Mouse (Mus musculus): ENCODE data around the gene Rom1. TPM values are rescaled to one million over a fixed set of nuclear protein-coding genes. Genes with fewer than 3 reads are reported as not detected.

The Rom1 gene
- polyA plus RNA-seq, 1 experiment: 6.0 TPM

DNA sequence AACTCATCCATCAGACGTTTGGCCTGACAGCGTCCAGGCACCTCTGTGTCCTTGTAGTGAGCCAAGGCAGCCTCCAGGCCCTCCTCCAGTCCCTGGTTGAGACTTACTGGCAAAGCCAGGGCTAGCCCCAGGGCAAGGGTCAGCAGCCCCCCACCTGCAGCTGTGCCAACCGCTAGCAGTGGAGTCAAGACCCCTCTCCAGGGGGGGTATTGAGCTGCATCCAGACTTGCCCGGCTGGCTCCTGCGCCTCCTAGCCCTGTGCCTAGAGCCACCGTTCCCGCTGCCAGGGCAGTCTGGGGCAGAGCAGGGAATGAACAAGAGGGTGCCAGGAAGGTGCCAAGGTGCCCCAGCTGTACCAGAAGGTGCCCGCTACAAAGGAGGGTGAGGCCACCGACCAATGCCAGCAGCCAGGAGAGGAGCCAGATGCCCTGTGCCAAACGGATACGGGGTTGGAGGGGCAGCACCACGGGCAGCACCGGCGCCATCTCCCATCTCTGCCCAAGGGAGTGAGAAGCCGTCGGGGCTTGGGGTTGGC lies 400 bp downstream of the Rom1 start:
- Histone ChIP-seq H3K36me3 (ENCODE audit: control insufficient read depth, insufficient read depth) (peaks cover 10% of the 10 kb centered on the region), H3K4me2 (ENCODE audit: low read depth) (peak overlapping the region; percentile 96), H3ac (ENCODE audit: control insufficient read depth, insufficient read length) (peak overlapping the region; percentile 76), H3K4me3 (peak overlapping the region; percentile 51), H3K27me3 (ENCODE audit: control insufficient read depth, insufficient read depth, insufficient read length) (no peaks in the 10 kb centered on the region), H3K79me2 (ENCODE audit: control insufficient read depth, insufficient read depth) (peaks cover 7% of the 10 kb centered on the region)
- peak; percentile 10 for TF ChIP-seq REST (IDR thresholded peaks at IDR 0.05; ENCODE audit: insufficient read depth, insufficient read length)
- no peak for TF ChIP-seq TCF3 (IDR thresholded peaks at IDR 0.05; ENCODE audit: insufficient read length, low read depth)
- peak; percentile 52 for TF ChIP-seq POLR2AphosphoS2 (IDR thresholded peaks at IDR 0.05; ENCODE audit: insufficient read length, low read depth)
- no peak for TF ChIP-seq CEBPB (IDR thresholded peaks at IDR 0.05; ENCODE audit: insufficient read depth, poor library complexity, severe bottlenecking)

DNA sequence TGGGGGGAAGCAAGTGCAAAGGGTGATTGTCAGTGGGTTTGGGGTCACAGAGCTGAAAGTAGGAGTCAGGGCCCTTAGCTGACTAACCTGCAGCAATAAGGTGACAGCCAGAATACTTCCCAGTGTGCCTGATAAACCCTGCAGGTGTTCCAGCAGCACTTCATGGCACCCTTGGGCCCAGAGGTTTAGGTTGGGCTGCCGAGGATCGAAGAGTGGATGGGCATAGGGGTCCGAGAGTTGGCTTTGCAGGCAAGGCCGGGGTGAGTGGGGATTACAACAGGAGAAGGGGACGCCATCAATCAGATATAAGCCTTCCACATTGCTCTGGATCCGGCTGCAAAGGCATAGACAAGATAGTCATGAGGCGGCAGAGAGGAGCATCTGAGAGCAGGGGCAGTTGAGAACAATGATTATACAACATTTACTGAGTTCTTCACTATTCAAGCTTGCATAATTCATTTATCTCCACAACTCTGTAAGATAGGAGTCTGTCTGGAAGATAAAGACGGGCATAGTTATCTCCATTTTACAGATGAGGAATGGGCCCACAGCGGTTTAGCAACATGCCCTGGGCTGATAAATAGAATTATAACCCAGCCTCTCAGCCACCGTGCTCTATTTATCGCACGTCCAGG lies 1.1 kb downstream of the Rom1 start:
- Histone ChIP-seq H3ac (ENCODE audit: control insufficient read depth, insufficient read length) (no peak overlapping the region), H3K4me3 (no peak overlapping the region), H3K79me2 (ENCODE audit: control insufficient read depth, insufficient read depth) (peaks cover 14% of the 10 kb centered on the region), H3K27me3 (ENCODE audit: control insufficient read depth, insufficient read depth, insufficient read length) (no peaks in the 10 kb centered on the region), H3K36me3 (ENCODE audit: control insufficient read depth, insufficient read depth) (peaks cover 13% of the 10 kb centered on the region), H3K4me2 (ENCODE audit: low read depth) (no peak overlapping the region)
- TF ChIP-seq MYOD1 (IDR thresholded peaks at IDR 0.05; ENCODE audit: control insufficient read depth in 1 of 3, insufficient read length in 2 of 3, low read depth in 2 of 3): no peak
- no peak for TF ChIP-seq TCF12 (IDR thresholded peaks at IDR 0.05; ENCODE audit: insufficient read depth, poor library complexity, severe bottlenecking)
- no peak for TF ChIP-seq SRF (IDR thresholded peaks at IDR 0.05; ENCODE audit: control insufficient read depth, insufficient read length, low read depth)
- TF ChIP-seq REST (IDR thresholded peaks at IDR 0.05; ENCODE audit: insufficient read depth, insufficient read length): no peak
- no peak for TF ChIP-seq E2F4 (IDR thresholded peaks at IDR 0.05; ENCODE audit: insufficient read depth)
- no peak for TF ChIP-seq POLR2A (IDR thresholded peaks at IDR 0.05; ENCODE audit: insufficient read length, low read depth)
- no peak for TF ChIP-seq USF1 (IDR thresholded peaks at IDR 0.05; ENCODE audit: low read depth)
- TF ChIP-seq MYOG (IDR thresholded peaks at IDR 0.05; ENCODE audit: control insufficient read depth in 1 of 3, insufficient read depth in 1 of 3, insufficient read length in 2 of 3, low read depth in 2 of 3): no peak
- no peak for TF ChIP-seq CEBPB (IDR thresholded peaks at IDR 0.05; ENCODE audit: insufficient read depth, poor library complexity, severe bottlenecking)
- TF ChIP-seq TCF3 (IDR thresholded peaks at IDR 0.05; ENCODE audit: insufficient read length, low read depth): no peak
- TF ChIP-seq MAX (IDR thresholded peaks at IDR 0.05; ENCODE audit: low read depth): no peak
- no peak for TF ChIP-seq POLR2AphosphoS2 (IDR thresholded peaks at IDR 0.05; ENCODE audit: insufficient read length, low read depth)

DNA sequence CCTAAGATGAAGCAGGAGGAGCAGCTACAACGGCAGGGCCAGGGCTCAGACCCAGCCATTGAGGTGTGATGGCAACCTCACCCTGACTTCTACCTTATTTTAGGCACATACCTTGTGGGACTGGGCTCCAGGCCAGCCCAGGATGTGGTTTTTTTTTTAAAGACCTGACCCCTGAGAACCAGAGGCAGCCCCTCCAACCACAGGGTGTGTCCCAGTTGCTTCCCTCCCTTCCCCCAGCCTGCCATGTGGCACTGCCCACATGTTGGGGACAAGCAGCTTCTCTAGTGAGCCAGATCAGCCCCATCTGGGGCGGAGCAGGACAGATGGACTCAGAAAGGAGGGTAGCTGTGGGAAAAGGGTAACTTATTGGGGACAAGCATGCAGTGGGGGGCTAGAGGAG lies 2.4 kb downstream of the Rom1 start:
- Histone ChIP-seq H3K27me3 (ENCODE audit: control insufficient read depth, insufficient read depth, insufficient read length) (no peaks in the 10 kb centered on the region), H3K4me2 (ENCODE audit: low read depth) (peak overlapping the region; percentile 27), H3K4me3 (no peak overlapping the region), H3ac (ENCODE audit: control insufficient read depth, insufficient read length) (no peak overlapping the region), H3K36me3 (ENCODE audit: control insufficient read depth, insufficient read depth) (peaks cover 14% of the 10 kb centered on the region), H3K79me2 (ENCODE audit: control insufficient read depth, insufficient read depth) (peaks cover 26% of the 10 kb centered on the region)
- TF ChIP-seq POLR2A (IDR thresholded peaks at IDR 0.05; ENCODE audit: insufficient read length, low read depth) (no peak), MYOG (IDR thresholded peaks at IDR 0.05; ENCODE audit: control insufficient read depth in 1 of 3, insufficient read depth in 1 of 3, insufficient read length in 2 of 3, low read depth in 2 of 3) (peak in 2 of 3 experiments; percentile 3 to 85), MYOD1 (IDR thresholded peaks at IDR 0.05; ENCODE audit: control insufficient read depth in 1 of 3, insufficient read length in 2 of 3, low read depth in 2 of 3) (peak in 1 of 3 experiments; percentile 70)

GRCm38 (mm10) chr19:8921741-8922140 lies 7.4 kb downstream of the Rom1 start:
- Histone ChIP-seq H3K36me3 (ENCODE audit: control insufficient read depth, insufficient read depth) (peaks cover 14% of the 10 kb centered on the region), H3K4me3 (peak overlapping the region; percentile 81), H3K4me2 (ENCODE audit: low read depth) (peak overlapping the region; percentile 97), H3K27me3 (ENCODE audit: control insufficient read depth, insufficient read depth, insufficient read length) (no peaks in the 10 kb centered on the region), H3ac (ENCODE audit: control insufficient read depth, insufficient read length) (no peak overlapping the region), H3K79me2 (ENCODE audit: control insufficient read depth, insufficient read depth) (peaks cover 35% of the 10 kb centered on the region)
- TF ChIP-seq MYOD1 (IDR thresholded peaks at IDR 0.05; ENCODE audit: control insufficient read depth in 1 of 3, insufficient read length in 2 of 3, low read depth in 2 of 3) (no peak), POLR2A (IDR thresholded peaks at IDR 0.05; ENCODE audit: insufficient read length, low read depth) (no peak), TCF3 (IDR thresholded peaks at IDR 0.05; ENCODE audit: insufficient read length, low read depth) (no peak), TCF12 (IDR thresholded peaks at IDR 0.05; ENCODE audit: insufficient read depth, poor library complexity, severe bottlenecking) (no peak), E2F4 (IDR thresholded peaks at IDR 0.05; ENCODE audit: insufficient read depth) (no peak), REST (IDR thresholded peaks at IDR 0.05; ENCODE audit: insufficient read depth, insufficient read length) (no peak), USF1 (IDR thresholded peaks at IDR 0.05; ENCODE audit: low read depth) (no peak), MAX (IDR thresholded peaks at IDR 0.05; ENCODE audit: low read depth) (no peak), SRF (IDR thresholded peaks at IDR 0.05; ENCODE audit: control insufficient read depth, insufficient read length, low read depth) (no peak), POLR2AphosphoS2 (IDR thresholded peaks at IDR 0.05; ENCODE audit: insufficient read length, low read depth) (no peak)

DNA sequence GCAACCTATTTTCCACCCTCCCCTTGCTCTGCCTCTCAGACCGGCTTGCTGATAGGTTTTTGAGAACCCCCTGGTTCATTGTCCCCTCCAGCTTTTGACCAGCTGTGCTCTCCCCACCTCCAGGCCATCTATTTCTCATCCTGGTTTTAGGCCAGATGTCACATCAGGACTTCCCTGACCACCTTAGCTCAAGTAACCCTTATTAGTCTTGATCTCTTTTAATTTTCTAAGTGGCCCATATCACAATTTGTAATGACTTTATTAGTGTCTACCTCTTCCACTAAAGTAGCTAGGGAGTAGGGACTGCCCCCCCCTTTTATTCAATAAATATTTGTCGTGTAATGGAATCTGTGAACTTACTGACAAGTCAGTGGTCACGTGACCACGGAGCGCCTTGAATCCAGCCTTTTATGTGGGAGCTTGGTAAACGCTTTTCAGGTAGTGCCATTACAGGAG lies 8.3 kb downstream of the Rom1 start:
- Histone ChIP-seq H3K4me3 (peak overlapping the region; percentile 81), H3K4me2 (ENCODE audit: low read depth) (peak overlapping the region; percentile 97), H3K36me3 (ENCODE audit: control insufficient read depth, insufficient read depth) (peaks cover 14% of the 10 kb centered on the region), H3K79me2 (ENCODE audit: control insufficient read depth, insufficient read depth) (peaks cover 35% of the 10 kb centered on the region), H3ac (ENCODE audit: control insufficient read depth, insufficient read length) (peak overlapping the region; percentile 62), H3K27me3 (ENCODE audit: control insufficient read depth, insufficient read depth, insufficient read length) (no peaks in the 10 kb centered on the region)
- TF ChIP-seq POLR2AphosphoS2 (IDR thresholded peaks at IDR 0.05; ENCODE audit: insufficient read length, low read depth): no peak
- TF ChIP-seq SRF (IDR thresholded peaks at IDR 0.05; ENCODE audit: control insufficient read depth, insufficient read length, low read depth): no peak
- TF ChIP-seq USF1 (IDR thresholded peaks at IDR 0.05; ENCODE audit: low read depth): peak; percentile 97
- TF ChIP-seq TCF3 (IDR thresholded peaks at IDR 0.05; ENCODE audit: insufficient read length, low read depth): no peak
- no peak for TF ChIP-seq REST (IDR thresholded peaks at IDR 0.05; ENCODE audit: insufficient read depth, insufficient read length)
- TF ChIP-seq MYOG (IDR thresholded peaks at IDR 0.05; ENCODE audit: control insufficient read depth in 1 of 3, insufficient read depth in 1 of 3, insufficient read length in 2 of 3, low read depth in 2 of 3): no peak

Data from myocyte (in vitro differentiated cells).